Comparison of ENCODE assay signal across 8 mouse cellular contexts in the genomic region with DNA sequence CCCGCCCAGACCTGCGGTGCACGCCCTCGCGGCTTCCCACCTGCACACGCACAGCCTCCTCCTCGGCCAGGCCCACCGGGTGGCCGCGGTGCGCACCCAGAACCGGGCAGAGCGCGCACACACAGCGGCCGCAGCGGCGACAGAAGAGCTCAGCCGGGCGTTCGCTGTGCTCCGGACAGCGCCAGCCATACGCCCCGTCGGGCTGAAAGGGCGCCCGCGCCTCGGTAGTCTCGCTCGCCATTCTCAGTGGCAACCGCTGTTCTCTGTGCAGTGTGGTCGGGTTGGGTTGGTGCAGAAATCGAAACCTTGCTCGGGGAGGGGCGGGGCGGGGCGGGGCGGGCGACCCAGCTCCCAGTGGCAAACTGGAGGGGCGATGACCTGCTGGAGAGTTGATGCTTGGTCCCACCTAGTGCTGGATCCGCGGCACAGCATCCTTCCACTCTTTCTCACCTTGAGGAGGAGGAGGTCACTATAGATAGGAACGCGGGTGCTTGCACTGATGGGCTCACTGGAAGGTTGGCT. TPM values are rescaled to one million over a fixed set of nuclear protein-coding genes. Genes with fewer than 3 reads are reported as not detected.
DNase-seq lines count a peak whose midpoint lies in the region; ATAC-seq and TF ChIP-seq lines count a peak whose summit lies in the region.

Gene Trim14, minus strand, starts transcription at position 302 of the 522 bp plus-strand sequence.

- H3K4me1 ChIP-seq in cortical plate, adult 2 months (ENCODE audit: control insufficient read depth, insufficient read depth, low read length): no peaks in the 10 kb centered on the region
- peaks cover 18% of the 10 kb centered on the region for H3K4me1 ChIP-seq in heart, embryonic 12.5 days (replicated peaks)

- peak within 1 kb of the TSS; percentile 51 for H3K4me3 ChIP-seq in layer of hippocampus, adult 2 months
- H3K4me3 ChIP-seq in cortical plate, adult 2 months (ENCODE audit: insufficient read depth, low read length): peak within 1 kb of the TSS; percentile 7
- peak within 1 kb of the TSS; percentile 54 for H3K4me3 ChIP-seq in heart, embryonic 12.5 days

- no peak for DNase-seq in layer of hippocampus, adult 2 months (ENCODE audit: low spot score in 2 of 2)
- DNase-seq in layer of hippocampus, adult 8-10 months (ENCODE audit: low spot score in 2 of 2): no peak
- DNase-seq in kidney, postnatal 14 days: peak; percentile 45
- peak; percentile 44 to 77 for DNase-seq in spleen, postnatal 4 days (ENCODE audit: low spot score in 2 of 2)
- no peak for DNase-seq in layer of hippocampus, postnatal 36 days

- H3K27me3 ChIP-seq in heart, embryonic 12.5 days (replicated peaks): peaks cover 88% of the 10 kb centered on the region

- peak; percentile 46 for TF ChIP-seq CTCF in layer of hippocampus, adult 2 months (conservative IDR thresholded peaks at IDR 0.05)
- no peak for TF ChIP-seq CTCF in cortical plate, adult 2 months (IDR thresholded peaks at IDR 0.05; ENCODE audit: extremely low read depth, insufficient read depth, low read length)

- no peak for TF ChIP-seq POLR2A in cortical plate, adult 2 months (IDR thresholded peaks at IDR 0.05; ENCODE audit: extremely low read depth, insufficient read depth, low read length)

- no peaks in the 10 kb centered on the region for H3K9me3 ChIP-seq in heart, embryonic 12.5 days (replicated peaks)

- H3K9ac ChIP-seq in heart, embryonic 12.5 days: peak within 1 kb of the TSS; percentile 63

- no peaks in the 10 kb centered on the region for H3K36me3 ChIP-seq in heart, embryonic 12.5 days

- ATAC-seq in heart, embryonic 12.5 days (ENCODE audit: insufficient number of reproducible peaks, low FRiP score): peak; percentile 61
- ATAC-seq in megakaryocyte, adult 5-6 weeks (ENCODE audit: poor library complexity, severe bottlenecking): peak; percentile 75

- peak within 1 kb of the TSS; percentile 85 for H3K4me2 ChIP-seq in heart, embryonic 12.5 days

- H3K27ac ChIP-seq in layer of hippocampus, adult 2 months: no peak within 1 kb of the TSS
- H3K27ac ChIP-seq in cortical plate, adult 2 months (ENCODE audit: insufficient read depth, low read length): no peak within 1 kb of the TSS
- H3K27ac ChIP-seq in heart, embryonic 12.5 days (ENCODE audit: poor library complexity, severe bottlenecking): no peak within 1 kb of the TSS

- under 1% methylated on average over 46 of the region's 46 CpGs for WGBS in heart, embryonic 12.5 days

RNA-seq across cellular contexts. Expression of gene Trim14, which starts in this region (rescaled TPM):
- total RNA-seq in layer of hippocampus, adult 2 months (2021): 1 to 10 TPM in 1 of 2 experiments, under 1 TPM in 1; 0.93 to 1.2 TPM
- total RNA-seq in layer of hippocampus, adult 8-10 months (2022): 1 to 10 TPM in 3 of 4 experiments, under 1 TPM in 1; 0.89 to 2.3 (median 1.8) TPM
- 1.0 and 1.2 TPM in 2 replicates for polyA plus RNA-seq in cortical plate, adult 2 months (2012; rRNA removed)
- polyA plus RNA-seq in heart, embryonic 12.5 days (2016; fragmentation: Nextera tagmentation; extraction: Ambion mirVana): 0.78 and 1.5 TPM in 2 replicates
- total RNA-seq in megakaryocyte, adult 5-6 weeks (2015): 9.7 and 13.3 TPM in 2 replicates
- total RNA-seq in megakaryocyte, adult 5-6 weeks (2017): 26.8 and 42.5 TPM in 2 replicates
- 1 to 10 TPM in 1 of 2 experiments, under 1 TPM in 1; 0.88 to 1.1 TPM for total RNA-seq in layer of hippocampus, postnatal 36 days (2021)

Comparison
In these comparisons a context has a peak if more than half of its experiments do, and no peak if none do; other contexts are left out.
1. DNase-seq: peak in kidney, postnatal 14 days (single experiment) and spleen, postnatal 4 days (2 of 2); none in layer of hippocampus, adult 2 months (0 of 2), layer of hippocampus, adult 8-10 months (0 of 2) and layer of hippocampus, postnatal 36 days (0 of 2).
2. Peak in every context shown above with its lines, with median percentiles within 50 percentile points of each other: H3K4me3 ChIP-seq.